Mouse (Mus musculus) spleen, postnatal 36 days (tissue): ENCODE data around the gene Olfr332.
"Not testable (repeated sequence)": the region's sequence is repeated elsewhere in the genome, so short reads cannot be mapped to it uniquely, and the experiment has no call there.

Experiments
- DNase-seq, 2 experiments: peaks; one replicate each; pipeline ENCODE4 v3.0.0; 2022; ENCODE audit warnings: low spot score in 2 of 2, mixed read lengths in 1 of 2

Olfr332 gene

GRCm38 (mm10) chr11:58492455-58492854, at the start of gene Olfr332:
Gene Olfr332, minus strand, starts transcription at chr11:58492555.
- no peak for DNase-seq

- DNase-seq = not testable (repeated sequence)
Measured at GRCm38 (mm10) chr11:58534736-58535135, 42.4 kb upstream of the Olfr332 start, which contains the start of gene Olfr330. Gene Olfr330, minus strand, starts transcription at chr11:58534836.

DNA sequence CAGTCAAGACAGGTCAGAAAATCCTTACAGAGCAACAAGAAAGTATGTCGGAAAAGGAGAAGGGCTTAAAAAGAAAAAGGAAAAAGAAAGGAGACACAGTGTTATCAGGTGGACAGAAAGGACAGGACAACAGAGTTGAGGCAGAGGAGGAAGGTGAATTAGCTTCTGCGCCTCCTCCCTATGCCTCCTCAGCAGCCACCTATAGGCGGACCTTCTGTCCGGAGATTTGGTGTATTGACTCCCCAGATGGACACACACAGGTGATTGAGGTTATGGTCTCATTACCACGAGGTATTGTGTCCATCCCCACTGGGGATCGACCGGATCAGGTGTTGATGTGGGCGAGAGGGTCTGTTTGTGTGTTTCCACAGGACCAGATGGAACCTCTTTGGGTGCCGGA, 27.4 kb upstream of the Olfr332 start:
- DNase-seq = peak; percentile 14 to 17

- DNase-seq = peak; percentile 77 to 80
Measured at GRCm38 (mm10) chr11:58518916-58519315, 26.6 kb upstream of the Olfr332 start.

DNA sequence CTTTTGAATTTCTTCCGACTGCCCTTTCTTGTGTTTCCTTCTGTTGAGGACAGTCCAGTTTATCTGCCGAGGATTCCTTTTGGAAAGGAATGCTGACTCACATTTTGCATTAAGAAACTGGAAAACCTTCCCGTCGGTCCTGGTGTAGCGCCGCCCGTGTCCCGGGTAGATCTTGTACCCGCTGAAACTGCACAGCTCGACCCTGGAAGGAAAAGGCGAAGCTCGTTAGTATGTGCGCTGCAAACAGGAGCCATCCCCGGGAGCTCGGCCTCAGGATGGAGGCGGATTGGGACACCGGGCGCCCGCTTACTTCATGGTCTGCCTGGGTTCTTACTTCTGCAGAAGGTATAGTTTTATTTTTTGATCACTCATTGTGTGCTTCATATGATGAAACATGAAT, 16.7 kb upstream of the Olfr332 start:
- DNase-seq = not testable (repeated sequence)

GRCm38 (mm10) chr11:58502472-58502871, 10.1 kb upstream of the Olfr332 start, which contains the start of gene Olfr331:
Gene Olfr331, minus strand, starts transcription at chr11:58502572.
- not testable (repeated sequence) for DNase-seq

DNA sequence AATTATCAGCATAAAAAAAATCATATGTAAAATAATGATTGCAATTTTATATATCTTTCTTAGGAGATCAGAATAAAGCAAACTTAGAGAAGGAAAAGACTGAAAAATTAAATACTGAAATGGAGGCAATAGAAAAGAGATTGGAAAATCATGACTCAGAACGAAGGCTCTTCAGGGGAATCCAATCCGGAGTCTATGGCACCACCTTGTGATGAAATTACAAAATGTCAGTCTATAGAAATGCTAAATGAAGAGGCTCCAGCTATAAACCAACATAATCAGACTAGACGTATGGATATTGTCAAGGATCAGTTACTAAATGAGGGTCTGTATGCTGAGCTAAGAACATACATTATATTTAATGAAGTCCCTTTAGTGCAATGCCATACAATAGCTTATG, 6.9 kb upstream of the Olfr332 start:
- no peak for DNase-seq

DNA sequence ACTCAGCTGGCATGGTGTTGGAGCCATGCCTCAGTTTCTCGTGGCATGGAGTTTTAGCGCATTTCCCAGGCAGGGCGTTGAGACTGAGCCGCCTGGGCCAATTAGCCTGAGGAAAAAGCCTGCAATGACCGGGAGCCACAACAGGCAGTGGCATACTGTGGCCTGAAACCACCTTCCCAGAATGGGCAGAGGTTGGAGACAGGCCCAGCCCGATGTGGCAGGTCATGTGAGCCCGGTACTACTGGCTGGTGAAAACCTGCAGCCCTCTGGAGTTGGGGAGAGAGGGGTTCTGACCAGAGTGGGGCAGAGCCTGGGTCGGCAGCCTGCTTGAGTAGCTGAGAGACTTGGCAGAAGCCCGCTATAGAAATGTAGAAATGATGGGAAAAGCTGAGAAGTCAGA, 6.4 kb upstream of the Olfr332 start:
- no peak for DNase-seq

DNA sequence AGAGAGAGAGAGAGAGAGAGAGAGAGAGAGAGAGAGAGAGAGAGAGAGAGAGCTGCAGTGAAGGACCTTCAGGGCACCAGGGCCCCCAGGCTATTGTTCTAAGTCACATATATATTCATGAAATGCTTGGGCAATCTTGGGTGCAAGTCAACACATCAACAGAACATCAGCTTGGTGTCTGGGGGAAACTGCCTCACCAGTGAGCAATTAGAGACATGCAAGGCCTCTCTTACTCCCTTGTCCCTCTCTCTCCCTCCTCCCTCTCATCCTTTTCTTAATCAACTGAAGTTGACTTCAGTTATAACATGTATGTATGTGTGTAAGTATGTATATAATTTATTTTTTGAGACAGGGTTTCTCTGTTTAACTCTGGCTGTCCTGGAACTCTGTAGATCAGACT, 30.2 kb downstream of the Olfr332 start, which contains the start of gene Olfr30:
Gene Olfr30 (minus strand): TSS at position 101 of the 400 bp plus-strand sequence.
- DNase-seq = no peak

GRCm38 (mm10) chr11:58453592-58453991, 38.8 kb downstream of the Olfr332 start:
- DNase-seq = no peak

- DNase-seq = no peak
Measured at GRCm38 (mm10) chr11:58452759-58453158, 39.6 kb downstream of the Olfr332 start, which contains the start of gene Lypd9. Gene Lypd9, minus strand, starts transcription at chr11:58452923.
